Mouse (Mus musculus) liver, postnatal 0 days (tissue): ENCODE data around the gene Epn2. TPM values are rescaled to one million over a fixed set of nuclear protein-coding genes. Genes with fewer than 3 reads are reported as not detected.

Experiments
- ATAC-seq: fragments of 200-750 bp; cut with Nextera tagmentation; 2 replicates; pipeline ENCODE4 v1.8.0; 2017; ENCODE audit warnings: mild to moderate bottlenecking, moderate library complexity
- DNase-seq: peaks from one replicate; pipeline ENCODE4 v3.0.0-alpha.2; 2016
- H3K27ac ChIP-seq: fragments of 300-500 bp; sonication (generic); 2 replicates; pipeline ENCODE4 v1.5.1; 2014; ENCODE audit warnings: antibody characterized with exemption, moderate library complexity, mild to moderate bottlenecking, low read depth
- H3K27me3 ChIP-seq: fragments of 300-500 bp; sonication (generic); 2 replicates; pipeline ENCODE4 v1.6.1; 2014; ENCODE audit warnings: low read length, control low read depth, mixed read lengths; ENCODE audit not compliant: insufficient read depth
- H3K36me3 ChIP-seq: fragments of 300-500 bp; sonication (generic); replicated peaks from 2 replicates; pipeline ENCODE4 v1.6.1; 2014; ENCODE audit warnings: mild to moderate bottlenecking, control low read depth, low read length, moderate library complexity, mixed read lengths; ENCODE audit not compliant: insufficient read depth
- H3K4me1 ChIP-seq: fragments of 300-500 bp; sonication (generic); 2 replicates; pipeline ENCODE4 v1.6.1; 2014; ENCODE audit warnings: antibody characterized with exemption, mild to moderate bottlenecking, control low read depth; ENCODE audit not compliant: insufficient read depth
- H3K4me2 ChIP-seq: fragments of 300-500 bp; sonication (generic); 2 replicates; pipeline ENCODE4 v1.6.1; 2014; ENCODE audit warnings: low read depth, mild to moderate bottlenecking, low read length, moderate library complexity, mixed read lengths
- H3K4me3 ChIP-seq: fragments of 300-500 bp; sonication (generic); 2 replicates; pipeline ENCODE4 v1.5.1; 2014; ENCODE audit warnings: low read depth, low read length
- H3K9ac ChIP-seq: fragments of 300-500 bp; sonication (generic); replicated peaks from 2 replicates; pipeline ENCODE4 v1.6.1; 2014; ENCODE audit warnings: mild to moderate bottlenecking, moderate library complexity
- H3K9me3 ChIP-seq: fragments of 300-500 bp; sonication (generic); 2 replicates; pipeline ENCODE4 v1.6.1; 2016; ENCODE audit warnings: mild to moderate bottlenecking, control low read depth, low read length, mixed read lengths
- CTCF ChIP-seq: sonication (generic); IDR thresholded peaks from 2 replicates; pipeline ENCODE4 v1.5.1; 2016; ENCODE audit warnings: antibody characterized with exemption, low read depth
- EP300 ChIP-seq: IDR thresholded peaks from 2 replicates; pipeline ENCODE4 v1.6.1; 2016; ENCODE audit warnings: antibody characterized with exemption, low read depth, mild to moderate bottlenecking
- WGBS: fragments of 180-500 bp; shearing (Covaris S2); extraction: QIAGEN DNeasy Blood & Tissue Kit; methylation state at CpG from one replicate; pipeline ENCODE4 v1.1.7; 2014; ENCODE audit not compliant: insufficient replicate concordance; 5-methylcytosine and 5-hydroxymethylcytosine counted together
- polyA plus RNA-seq: library from polyadenylated mRNA; unstranded; fragments of >200 nt; fragmentation: Nextera tagmentation; extraction: Ambion mirVana; gene quantifications from 2 replicates; pipeline ENCODE4 v1.2.1, GENCODE M21; 2015

The Epn2 gene
- 3.1 and 3.7 TPM in 2 replicates for polyA plus RNA-seq

GRCm38 (mm10) chr11:61578983-61579877, at the start of gene Epn2:
TSS of gene Epn2 (minus strand) at chr11:61579687.
- TF ChIP-seq CTCF (peak; percentile 27), EP300 (no peak)
- H3K9ac ChIP-seq, result peak within 1 kb of the TSS; percentile 61
- WGBS, result under 1% methylated on average over 73 of the region's 93 CpGs
- H3K9me3 ChIP-seq, result no peaks in the 10 kb centered on the region
- ATAC-seq, result peak; percentile 89
- peak within 1 kb of the TSS; percentile 76 for H3K27ac ChIP-seq
- H3K27me3 ChIP-seq, result peaks cover 17% of the 10 kb centered on the region; the same call in 1 of the 2 replicates
- peak within 1 kb of the TSS; percentile 91 for H3K4me2 ChIP-seq
- peaks cover 10% of the 10 kb centered on the region for H3K4me1 ChIP-seq
- H3K36me3 ChIP-seq, result no peaks in the 10 kb centered on the region
- peak within 1 kb of the TSS; percentile 68 for H3K4me3 ChIP-seq
- peak; percentile 80 for DNase-seq

- H3K4me1 ChIP-seq, result no peaks in the 10 kb centered on the region
- no peak for TF ChIP-seq EP300
- ATAC-seq, result no peak
- H3K9me3 ChIP-seq, result peaks cover 9% of the 10 kb centered on the region; the same call in 1 of the 2 replicates
- H3K36me3 ChIP-seq, result no peaks in the 10 kb centered on the region
- 0 out of 2 replicates have a peak, but pooled peaks cover 1% of the 10 kb centered on the region for H3K27me3 ChIP-seq
- H3K27ac ChIP-seq, result no peak overlapping the region
- no peak overlapping the region for H3K4me2 ChIP-seq
- no peak overlapping the region for H3K4me3 ChIP-seq
- no peak overlapping the region for H3K9ac ChIP-seq
- WGBS, result 72% methylated on average over 1 of the region's 1 CpGs
- no peak for DNase-seq
Observed at GRCm38 (mm10) chr11:61626509-61626908, 47.0 kb upstream of the Epn2 start.

- no peak for ATAC-seq
- H3K4me1 ChIP-seq, result peaks cover 3% of the 10 kb centered on the region; the same call in 1 of the 2 replicates
- no peak overlapping the region for H3K9ac ChIP-seq
- H3K9me3 ChIP-seq, result peaks cover 9% of the 10 kb centered on the region; the same call in 1 of the 2 replicates
- H3K4me3 ChIP-seq, result no peak overlapping the region
- TF ChIP-seq EP300 (no peak), CTCF (no peak)
- DNase-seq, result no peak
- H3K27ac ChIP-seq, result no peak overlapping the region
- WGBS, result 77% methylated on average over 7 of the region's 7 CpGs
- H3K4me2 ChIP-seq, result no peak overlapping the region
- 0 out of 2 replicates have a peak, but pooled peaks cover 7% of the 10 kb centered on the region for H3K27me3 ChIP-seq
- H3K36me3 ChIP-seq, result no peaks in the 10 kb centered on the region
Observed at GRCm38 (mm10) chr11:61625136-61625535, 45.6 kb upstream of the Epn2 start.

- Histone ChIP-seq H3K27me3 (peaks cover 25% of the 10 kb centered on the region; the same call in 1 of the 2 replicates), H3K9me3 (peaks cover 9% of the 10 kb centered on the region; the same call in 1 of the 2 replicates), H3K4me3 (no peak overlapping the region), H3K9ac (no peak overlapping the region), H3K36me3 (no peaks in the 10 kb centered on the region), H3K4me1 (peaks cover 5% of the 10 kb centered on the region; the same call in 1 of the 2 replicates), H3K4me2 (no peak overlapping the region), H3K27ac (no peak overlapping the region)
- no peak for DNase-seq
- no peak for ATAC-seq
- 51% methylated on average over 8 of the region's 8 CpGs for WGBS
- TF ChIP-seq CTCF, result no peak
- TF ChIP-seq EP300, result no peak
Observed at GRCm38 (mm10) chr11:61620762-61621161, 41.3 kb upstream of the Epn2 start.

- no peak overlapping the region for H3K9ac ChIP-seq
- 1% methylated on average over 17 of the region's 17 CpGs for WGBS
- peaks cover 6% of the 10 kb centered on the region; the same call in 1 of the 2 replicates for H3K4me1 ChIP-seq
- peak overlapping the region; percentile 52; the same call in 1 of the 2 replicates for H3K4me2 ChIP-seq
- no peak overlapping the region for H3K27ac ChIP-seq
- DNase-seq, result peak; percentile 81
- peaks cover 9% of the 10 kb centered on the region; the same call in 1 of the 2 replicates for H3K9me3 ChIP-seq
- peak; percentile 64 for ATAC-seq
- no peaks in the 10 kb centered on the region for H3K36me3 ChIP-seq
- H3K4me3 ChIP-seq, result peak overlapping the region; percentile 19; the same call in 1 of the 2 replicates
- peaks cover 30% of the 10 kb centered on the region for H3K27me3 ChIP-seq
- TF ChIP-seq CTCF (peak; percentile 83), EP300 (no peak)
Observed at GRCm38 (mm10) chr11:61620254-61620670, 40.8 kb upstream of the Epn2 start.

- 4% methylated on average over 17 of the region's 17 CpGs for WGBS
Observed at GRCm38 (mm10) chr11:61619791-61620241, 40.3 kb upstream of the Epn2 start.

More at GRCm38 (mm10) chr11:61619791-61620241, 40.3 kb upstream of the Epn2 start:
- H3K9ac ChIP-seq, result no peak overlapping the region
- H3K27ac ChIP-seq, result no peak overlapping the region
- DNase-seq (peak; percentile 45), ATAC-seq (peak; percentile 41; the same call in 1 of the 2 replicates)
- H3K9me3 ChIP-seq, result peaks cover 9% of the 10 kb centered on the region; the same call in 1 of the 2 replicates
- peak overlapping the region; percentile 52 for H3K4me2 ChIP-seq
- peak overlapping the region; percentile 19; the same call in 1 of the 2 replicates for H3K4me3 ChIP-seq
- H3K27me3 ChIP-seq, result peaks cover 34% of the 10 kb centered on the region
- H3K4me1 ChIP-seq, result peaks cover 6% of the 10 kb centered on the region; the same call in 1 of the 2 replicates
- TF ChIP-seq EP300 (no peak), CTCF (peak; percentile 44)
- no peaks in the 10 kb centered on the region for H3K36me3 ChIP-seq
